ENCODE assay signal across 11 mouse cellular contexts in the genomic region with DNA sequence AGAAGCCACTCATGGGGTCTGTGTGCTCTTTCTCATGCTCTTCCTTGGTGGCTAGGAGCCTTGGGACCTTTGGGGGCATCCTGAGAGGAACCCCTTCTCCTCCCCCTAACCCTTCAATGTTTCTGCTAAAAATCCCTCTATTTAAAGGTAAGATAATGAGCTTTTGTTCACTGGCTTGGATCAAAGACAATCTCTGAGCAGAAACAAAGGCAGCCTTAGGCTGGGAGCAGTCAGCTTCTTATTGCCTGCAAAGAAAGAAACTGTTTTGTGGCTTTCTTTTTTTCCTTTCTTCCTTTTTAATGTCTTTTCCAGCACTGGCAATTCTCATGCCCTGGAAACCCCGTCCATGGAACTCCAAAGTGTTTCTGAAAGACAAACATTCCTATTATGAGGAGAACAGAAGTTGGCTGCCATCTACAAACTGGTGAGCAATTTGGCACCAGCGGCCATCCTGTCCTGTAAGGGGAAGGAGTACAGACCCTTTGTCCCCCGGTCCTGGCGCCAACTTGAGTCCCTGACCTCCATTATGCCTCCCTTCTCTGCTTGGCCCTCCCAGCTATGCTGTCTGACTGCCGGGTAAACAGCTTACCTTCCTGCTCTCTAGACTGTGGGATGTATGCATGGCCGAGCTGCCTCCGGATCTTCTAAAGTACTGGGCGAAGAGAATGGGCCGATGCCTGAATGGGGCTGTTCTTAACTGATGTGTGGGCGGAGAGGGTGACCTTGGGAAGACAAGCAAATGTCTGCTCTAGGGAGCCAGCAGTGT. TPM values are rescaled to one million over a fixed set of nuclear protein-coding genes. Genes with fewer than 3 reads are reported as not detected.
DNase-seq lines count a peak whose midpoint lies in the region; ATAC-seq and TF ChIP-seq lines count a peak whose summit lies in the region.
"Had no signal": no experiment of that assay in that cellular context is flagged by ENCODE, and none has a peak within 500 bp of the region (broad histone marks: within the 10 kb centered on the region; RNA-seq: fewer than 3 reads in every experiment).

No protein-coding gene starts in this region.

- no peak for TF ChIP-seq CTCF in lung, postnatal 0 days (IDR thresholded peaks at IDR 0.05)
- no peak for TF ChIP-seq CTCF in lung, adult 2 months (IDR thresholded peaks at IDR 0.05; ENCODE audit: insufficient read depth, low read length)
- no peak for TF ChIP-seq CTCF in liver, postnatal 0 days (IDR thresholded peaks at IDR 0.05; ENCODE audit: low read depth)

- H3K36me3 ChIP-seq in lung, postnatal 0 days (ENCODE audit: insufficient read depth, low read length) = no peaks in the 10 kb centered on the region
- no peaks in the 10 kb centered on the region for H3K36me3 ChIP-seq in forebrain, embryonic 15.5 days
- H3K36me3 ChIP-seq in neural tube, embryonic 14.5 days (ENCODE audit: control insufficient read depth, insufficient read depth, low read length) = no peaks in the 10 kb centered on the region
- no peaks in the 10 kb centered on the region for H3K36me3 ChIP-seq in liver, postnatal 0 days (replicated peaks; ENCODE audit: insufficient read depth, low read length)
- H3K36me3 ChIP-seq: embryonic facial prominence, embryonic 15.5 days; G1E had no signal

- no peaks in the 10 kb centered on the region for H3K4me1 ChIP-seq in lung, postnatal 0 days (ENCODE audit: insufficient read depth, low read depth, low read length)
- H3K4me1 ChIP-seq in lung, adult 2 months (ENCODE audit: control insufficient read depth, insufficient read depth, low read length) = no peaks in the 10 kb centered on the region; the same call in 1 of the 2 replicates
- peaks cover 32% of the 10 kb centered on the region for H3K4me1 ChIP-seq in forebrain, embryonic 15.5 days
- H3K4me1 ChIP-seq in neural tube, embryonic 14.5 days (ENCODE audit: control insufficient read depth, insufficient read depth, low read length) = peaks cover 4% of the 10 kb centered on the region; the same call in 1 of the 2 replicates
- no peaks in the 10 kb centered on the region for H3K4me1 ChIP-seq in liver, postnatal 0 days (ENCODE audit: insufficient read depth)
- H3K4me1 ChIP-seq: embryonic facial prominence, embryonic 15.5 days had no signal

- no peaks in the 10 kb centered on the region for H3K9me3 ChIP-seq in lung, postnatal 0 days (ENCODE audit: low read length)
- no peaks in the 10 kb centered on the region for H3K9me3 ChIP-seq in forebrain, embryonic 15.5 days
- H3K9me3 ChIP-seq in neural tube, embryonic 14.5 days (ENCODE audit: control insufficient read depth, low read length) = no peaks in the 10 kb centered on the region
- H3K9me3 ChIP-seq in liver, postnatal 0 days (ENCODE audit: low read length) = no peaks in the 10 kb centered on the region
- H3K9me3 ChIP-seq: embryonic facial prominence, embryonic 15.5 days had no signal

- no peak overlapping the region for H3K4me3 ChIP-seq in lung, postnatal 0 days (ENCODE audit: low read depth, low read length)
- no peak overlapping the region for H3K4me3 ChIP-seq in lung, adult 2 months (replicated peaks; ENCODE audit: extremely low read depth, low read depth, low read length)
- no peak overlapping the region for H3K4me3 ChIP-seq in forebrain, embryonic 15.5 days
- H3K4me3 ChIP-seq in neural tube, embryonic 14.5 days (ENCODE audit: low read depth, low read length) = no peak overlapping the region
- no peak overlapping the region for H3K4me3 ChIP-seq in liver, postnatal 0 days (ENCODE audit: low read depth, low read length)
- H3K4me3 ChIP-seq: embryonic facial prominence, embryonic 15.5 days had no signal

- DNase-seq in lung, postnatal 0 days (ENCODE audit: low spot score) = no peak
- no peak for DNase-seq in lung, adult 2 months
- DNase-seq in left cerebral cortex, adult 11 months (ENCODE audit: low spot score) = peak; percentile 45
- no peak for DNase-seq in kidney, adult 9 months
- DNase-seq in liver, postnatal 0 days = no peak

- no peak for TF ChIP-seq EP300 in lung, postnatal 0 days (IDR thresholded peaks at IDR 0.05)
- TF ChIP-seq EP300 in liver, postnatal 0 days (IDR thresholded peaks at IDR 0.05; ENCODE audit: low read depth) = no peak

- TF ChIP-seq POLR2A in lung, adult 2 months (IDR thresholded peaks at IDR 0.05; ENCODE audit: borderline replicate concordance, extremely low read depth, low read depth, low read length) = no peak

- H3K4me2 ChIP-seq in lung, postnatal 0 days (replicated peaks; ENCODE audit: low read depth, low read length) = no peak overlapping the region
- no peak overlapping the region for H3K4me2 ChIP-seq in forebrain, embryonic 15.5 days (replicated peaks)
- H3K4me2 ChIP-seq in neural tube, embryonic 14.5 days (ENCODE audit: low read depth, low read length) = no peak overlapping the region
- H3K4me2 ChIP-seq in liver, postnatal 0 days (ENCODE audit: low read depth, low read length) = no peak overlapping the region
- H3K4me2 ChIP-seq: embryonic facial prominence, embryonic 15.5 days had no signal

- WGBS in lung, postnatal 0 days = 60% methylated on average over 10 of the region's 10 CpGs
- 33% methylated on average over 10 of the region's 10 CpGs for WGBS in lung, adult 2 months
- WGBS in forebrain, embryonic 15.5 days = 7% methylated on average over 10 of the region's 10 CpGs
- 20% methylated on average over 10 of the region's 10 CpGs for WGBS in neural tube, embryonic 14.5 days
- WGBS in liver, postnatal 0 days (ENCODE audit: insufficient replicate concordance) = 67% methylated on average over 10 of the region's 10 CpGs

- no peak overlapping the region for H3K9ac ChIP-seq in lung, postnatal 0 days (replicated peaks; ENCODE audit: low read depth)
- no peak overlapping the region for H3K9ac ChIP-seq in forebrain, embryonic 15.5 days (replicated peaks)
- H3K9ac ChIP-seq in neural tube, embryonic 14.5 days (replicated peaks; ENCODE audit: low read depth, low read length) = no peak overlapping the region
- no peak overlapping the region for H3K9ac ChIP-seq in liver, postnatal 0 days (replicated peaks)
- H3K9ac ChIP-seq: embryonic facial prominence, embryonic 15.5 days had no signal

- H3K27ac ChIP-seq in lung, postnatal 0 days (ENCODE audit: low read length) = no peak overlapping the region
- H3K27ac ChIP-seq in forebrain, embryonic 15.5 days (replicated peaks) = peak overlapping the region; percentile 58
- peak overlapping the region; percentile 49 for H3K27ac ChIP-seq in neural tube, embryonic 14.5 days (ENCODE audit: low read depth, low read length)
- H3K27ac ChIP-seq in liver, postnatal 0 days (ENCODE audit: low read depth) = no peak overlapping the region
- H3K27ac ChIP-seq: embryonic facial prominence, embryonic 15.5 days had no signal

- no peaks in the 10 kb centered on the region for H3K27me3 ChIP-seq in lung, postnatal 0 days (replicated peaks; ENCODE audit: insufficient read depth, low read length)
- no peaks in the 10 kb centered on the region for H3K27me3 ChIP-seq in forebrain, embryonic 15.5 days
- H3K27me3 ChIP-seq in neural tube, embryonic 14.5 days (ENCODE audit: control insufficient read depth, insufficient read depth, low read length) = no peaks in the 10 kb centered on the region
- no peaks in the 10 kb centered on the region for H3K27me3 ChIP-seq in liver, postnatal 0 days (ENCODE audit: insufficient read depth, low read length)
- H3K27me3 ChIP-seq: embryonic facial prominence, embryonic 15.5 days had no signal

- ATAC-seq in lung, postnatal 0 days = peak; percentile 25; the same call in 1 of the 2 replicates
- ATAC-seq in forebrain, embryonic 15.5 days (replicated peaks) = peak; percentile 88
- peak; percentile 86 for ATAC-seq in neural tube, embryonic 14.5 days (ENCODE audit: low read depth)
- no peak for ATAC-seq in megakaryocyte-erythroid progenitor cell, adult 5-6 weeks (replicated peaks; ENCODE audit: low FRiP score, low TSS enrichment, poor library complexity, severe bottlenecking)
- ATAC-seq in liver, postnatal 0 days = no peak

RNA-seq across cellular contexts. Expression of gene Pabpc6, which starts 56.4 kb away (rescaled TPM):
- not detected in 2 replicates for polyA plus RNA-seq in lung, postnatal 0 days (2015; fragmentation: Nextera tagmentation; extraction: Ambion mirVana)
- not detected in 2 replicates for polyA plus RNA-seq in lung, adult 2 months (2012; rRNA removed)
- polyA plus RNA-seq in forebrain, embryonic 15.5 days (2015; fragmentation: Nextera tagmentation; extraction: Ambion mirVana) = not detected in 2 replicates
- polyA plus RNA-seq in neural tube, embryonic 14.5 days (2014; fragmentation: Nextera tagmentation; extraction: Ambion mirVana) = not detected in 2 replicates
- total RNA-seq in megakaryocyte-erythroid progenitor cell, adult 5-6 weeks (2014; fragmentation: Nextera tagmentation) = not detected in 2 replicates
- not detected in 2 replicates for total RNA-seq in megakaryocyte-erythroid progenitor cell, adult 5-6 weeks (2017)
- polyA plus RNA-seq in liver, postnatal 0 days (2015; fragmentation: Nextera tagmentation; extraction: Ambion mirVana) = not detected in 2 replicates
- polyA plus RNA-seq: embryonic facial prominence, embryonic 15.5 days; G1E; limb, embryonic 11.5 days had no signal

Comparison
In these comparisons a context has a peak if more than half of its experiments do, and no peak if none do; other contexts are left out.
1. ATAC-seq: peak in lung, postnatal 0 days (single experiment), forebrain, embryonic 15.5 days (single experiment) and neural tube, embryonic 14.5 days (single experiment); none in megakaryocyte-erythroid progenitor cell, adult 5-6 weeks (single experiment) and liver, postnatal 0 days (single experiment).
2. H3K27ac ChIP-seq: peak in forebrain, embryonic 15.5 days (single experiment) and neural tube, embryonic 14.5 days (single experiment); none in lung, postnatal 0 days (single experiment) and liver, postnatal 0 days (single experiment).